Mouse (Mus musculus) colon, adult 2 months (tissue): Measurements from ENCODE around the gene Cfap77. TPM values are rescaled to one million over a fixed set of nuclear protein-coding genes. Genes with fewer than 3 reads are reported as not detected.

Experiments
- polyA plus RNA-seq: library from polyadenylated mRNA; depleted of rRNA; stranded (reverse); fragments of >200 nt; gene quantifications from 2 replicates; pipeline ENCODE4 v1.2.3, GENCODE M21; 2012; rRNA removed

Gene Cfap77
- polyA plus RNA-seq: 0.59 and 0.62 TPM in 2 replicates

DNA sequence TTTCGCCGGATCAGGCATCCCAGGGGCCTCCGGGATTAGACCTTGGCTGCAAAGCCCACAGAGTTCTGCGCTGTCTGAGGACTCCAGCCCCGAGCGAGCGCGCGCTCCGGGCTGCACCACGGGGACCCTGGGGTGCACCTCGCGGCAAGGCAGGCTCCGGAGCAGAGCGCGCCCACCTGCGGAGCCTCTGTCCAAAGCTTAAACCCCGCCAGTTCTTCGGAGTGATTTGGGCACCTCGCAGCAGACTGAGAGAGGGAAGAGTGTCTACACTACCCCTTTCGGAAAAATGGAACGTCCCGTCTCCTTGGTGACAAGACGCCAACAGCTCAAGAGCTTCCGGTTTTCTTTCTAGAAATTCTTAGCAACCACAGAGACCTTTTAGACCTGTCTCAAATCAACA lies at the start of gene Cfap77:
Gene Cfap77, minus strand, starts transcription at position 76 of the 400 bp plus-strand sequence.

DNA sequence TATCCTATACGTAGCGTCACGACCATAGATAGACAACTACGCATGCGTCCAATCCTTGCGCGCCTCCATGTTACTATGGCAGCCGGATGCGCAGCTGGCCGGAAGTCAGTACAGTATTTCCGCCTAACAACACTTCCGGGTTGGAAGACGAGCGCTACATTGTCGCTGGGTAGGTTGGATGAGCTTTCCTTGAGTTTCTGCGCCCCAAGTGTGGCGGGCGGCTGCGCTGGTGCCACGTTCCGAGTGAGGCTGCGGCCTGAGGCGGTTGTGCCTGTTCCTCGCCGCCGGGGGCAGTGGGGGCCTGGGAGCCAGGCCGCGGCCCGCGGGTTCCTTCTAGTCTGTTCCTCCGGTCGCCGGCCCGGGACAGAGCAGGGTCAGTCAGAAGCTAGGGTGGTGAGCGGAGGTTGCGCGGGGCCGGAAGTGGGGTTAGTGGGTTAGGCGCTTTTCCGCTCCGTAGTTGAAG lies 5.3 kb upstream of the Cfap77 start, which contains the start of gene Ttf1:
Gene Ttf1, plus strand, starts transcription at position 128 of the 463 bp plus-strand sequence.

DNA sequence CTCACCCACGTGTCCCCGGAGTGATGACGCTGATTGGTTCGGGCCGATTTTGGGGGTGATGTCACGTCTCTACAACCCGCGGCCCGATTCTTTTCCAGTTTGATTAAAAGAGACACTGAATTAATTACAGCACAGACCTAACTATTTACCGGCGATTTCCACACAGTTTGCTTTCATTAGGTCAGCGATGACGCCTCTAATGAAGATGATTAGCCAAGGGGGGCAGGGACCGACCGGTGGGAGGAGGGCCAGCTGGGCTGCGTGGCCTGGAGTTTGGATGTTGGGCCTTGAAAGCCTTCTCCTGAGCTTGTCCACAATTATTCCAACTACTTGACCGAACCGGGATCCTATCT lies 138.4 kb downstream of the Cfap77 start, which contains the start of gene Barhl1:
Gene Barhl1, minus strand, starts transcription at position 156 of the 353 bp plus-strand sequence.

Other genes with a start within 250 kb of the Cfap77 start
- 8.3 and 9.3 TPM in 2 replicates for gene Gtf3c4, start 214.7 kb downstream of the Cfap77 start, polyA plus RNA-seq
- gene Ddx31, start 214.7 kb downstream of the Cfap77 start, polyA plus RNA-seq: 1.4 and 2.8 TPM in 2 replicates
- gene Barhl1, start 138.4 kb downstream of the Cfap77 start, polyA plus RNA-seq: 0.03 and 0.09 TPM in 2 replicates
- 4.7 and 5.5 TPM in 2 replicates for gene Ttf1, start 5.2 kb upstream of the Cfap77 start, polyA plus RNA-seq
- gene Setx, start 69.1 kb upstream of the Cfap77 start, polyA plus RNA-seq: 2.0 and 3.3 TPM in 2 replicates
- 18.0 and 23.4 TPM in 2 replicates for gene Ntng2, start 197.9 kb upstream of the Cfap77 start, polyA plus RNA-seq